Mouse (Mus musculus): ENCODE results near the gene Fut7.

The Fut7 gene

DNA sequence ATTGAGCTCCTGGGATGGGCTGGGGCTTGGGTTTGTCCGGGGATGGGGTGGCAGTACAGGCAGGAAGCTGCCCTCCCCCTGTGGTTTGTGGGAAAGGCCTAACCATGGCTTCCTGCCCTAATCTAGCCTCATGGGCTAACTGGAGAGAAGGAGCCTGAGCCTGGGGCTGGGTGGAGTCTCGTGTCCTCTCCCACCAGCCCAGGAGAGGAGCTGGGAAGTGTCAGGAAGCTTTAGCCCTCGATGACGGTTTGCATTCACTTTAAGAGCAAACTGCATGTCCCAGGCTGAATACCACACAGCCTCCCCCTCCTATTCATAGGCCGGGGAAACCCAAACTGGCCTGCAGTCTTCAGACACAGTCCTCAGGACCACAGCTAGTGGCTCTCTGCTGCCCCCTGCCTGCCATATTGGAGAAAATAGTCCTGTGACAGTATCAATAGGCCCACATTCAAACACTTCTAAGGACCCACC, 3.7 kb downstream of the Fut7 start:
- no peak for DNase-seq

DNA sequence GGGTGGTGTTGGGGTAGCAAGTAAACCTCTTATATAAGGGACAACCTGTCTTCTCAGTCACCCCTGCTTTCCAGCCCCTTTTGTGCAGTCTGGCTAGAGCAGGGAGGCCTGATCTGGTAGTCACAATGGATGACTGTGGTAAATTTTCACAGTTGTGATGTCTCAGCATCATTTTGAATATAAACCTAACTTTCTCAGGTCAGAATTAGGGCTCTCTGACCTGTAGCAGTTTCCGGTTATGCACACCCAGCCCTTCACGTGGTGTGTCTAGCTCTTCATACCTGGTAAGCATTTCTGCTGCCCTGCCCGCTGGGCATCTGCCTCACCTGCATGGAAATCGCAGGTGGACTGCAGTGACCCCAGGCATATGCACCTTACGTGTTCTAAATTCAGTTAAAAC, 4.2 kb downstream of the Fut7 start:
- no peak for DNase-seq

- peak; percentile 99 for DNase-seq
These were observed 5.6 kb downstream of the Fut7 start, which contains the start of gene Abca2 for GRCm38 (mm10) chr2:25428442-25429236. Gene Abca2 (plus strand): TSS chr2:25428703.

GRCm38 (mm10) chr2:25429435-25430180, 6.5 kb downstream of the Fut7 start:
- DNase-seq = peak; percentile 89

GRCm38 (mm10) chr2:25430395-25431233, 7.5 kb downstream of the Fut7 start:
- peak; percentile 90 for DNase-seq

GRCm38 (mm10) chr2:25431308-25431855, 8.3 kb downstream of the Fut7 start:
- DNase-seq = peak; percentile 86

DNA sequence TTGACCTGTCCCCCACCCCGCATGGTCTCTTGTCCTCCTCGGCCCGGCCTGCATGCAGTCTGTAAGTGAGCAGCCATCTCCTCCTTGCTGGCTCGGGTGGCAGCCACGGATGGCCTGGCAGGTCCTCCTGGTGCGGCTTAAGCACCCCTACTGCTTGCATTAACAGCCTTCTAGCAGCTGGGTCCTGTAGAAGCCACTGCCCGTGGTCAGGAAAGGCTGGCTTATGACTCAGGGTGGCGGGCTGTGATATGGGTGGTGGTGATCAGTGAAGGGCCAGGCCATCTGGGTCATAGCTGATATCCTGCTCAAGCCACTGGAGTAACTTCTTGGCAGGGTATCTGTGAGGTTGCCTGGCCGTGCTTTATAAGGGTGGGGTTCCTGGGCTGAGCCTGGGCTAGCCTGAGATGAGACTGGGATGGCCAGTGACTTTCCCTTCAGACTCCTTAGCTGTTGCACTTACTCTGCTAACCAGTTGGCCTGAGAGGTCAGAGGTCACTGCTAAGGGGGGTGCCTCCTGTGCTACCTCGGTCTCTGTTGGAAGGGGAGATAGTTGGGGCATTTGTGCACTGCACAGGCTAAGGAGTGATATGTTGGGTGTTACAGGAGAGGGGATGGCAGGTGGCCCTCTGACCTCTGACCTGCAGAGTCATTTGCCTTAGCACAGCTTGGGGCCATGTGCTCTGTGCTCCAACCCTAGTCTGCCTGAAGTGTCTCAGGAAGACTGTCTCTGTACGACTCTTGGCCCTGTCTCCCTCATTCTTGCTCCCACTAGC, 9.4 kb downstream of the Fut7 start:
- peak; percentile 87 for DNase-seq

DNA sequence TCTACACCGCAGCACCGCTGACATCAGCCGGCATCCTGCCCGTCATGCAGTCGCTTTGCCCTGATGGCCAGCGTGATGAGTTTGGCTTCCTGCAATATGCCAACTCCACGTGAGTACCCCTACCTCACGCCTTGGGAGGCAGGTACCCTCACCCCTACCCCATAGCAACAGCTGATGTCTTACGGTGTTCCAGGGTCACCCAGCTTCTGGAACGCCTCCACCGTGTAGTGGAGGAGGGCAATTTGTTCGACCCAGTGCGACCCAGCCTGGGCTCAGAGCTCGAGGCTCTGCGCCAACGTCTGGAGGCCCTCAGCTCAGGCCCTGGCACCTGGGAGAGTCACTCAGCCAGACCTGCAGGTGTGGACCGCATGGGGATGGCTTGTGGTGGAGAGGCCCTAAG, 10.0 kb downstream of the Fut7 start:
- peak; percentile 82 for DNase-seq

GRCm38 (mm10) chr2:25434292-25434691, 11.2 kb downstream of the Fut7 start:
- DNase-seq = peak; percentile 88

- peak; percentile 85 for DNase-seq
These were observed 13.3 kb downstream of the Fut7 start for GRCm38 (mm10) chr2:25436286-25436820.

- no peak for DNase-seq
These were observed 18.0 kb downstream of the Fut7 start for GRCm38 (mm10) chr2:25441067-25441466.

DNA sequence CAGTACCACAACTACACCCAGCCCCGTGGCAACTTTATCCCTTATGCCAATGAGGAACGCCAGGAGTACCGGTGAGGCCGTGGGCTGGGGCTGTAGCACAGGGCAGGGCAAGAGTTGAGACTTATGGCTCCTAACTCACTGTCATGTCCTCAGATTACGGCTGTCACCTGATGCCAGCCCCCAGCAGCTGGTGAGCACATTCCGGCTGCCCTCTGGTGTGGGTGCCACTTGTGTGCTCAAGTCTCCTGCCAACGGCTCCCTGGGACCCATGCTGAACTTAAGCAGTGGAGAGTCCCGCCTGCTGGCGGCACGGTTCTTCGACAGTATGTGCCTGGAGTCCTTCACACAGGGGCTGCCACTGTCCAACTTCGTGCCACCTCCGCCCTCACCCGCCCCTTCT, 19.6 kb downstream of the Fut7 start:
- DNase-seq = no peak

DNA sequence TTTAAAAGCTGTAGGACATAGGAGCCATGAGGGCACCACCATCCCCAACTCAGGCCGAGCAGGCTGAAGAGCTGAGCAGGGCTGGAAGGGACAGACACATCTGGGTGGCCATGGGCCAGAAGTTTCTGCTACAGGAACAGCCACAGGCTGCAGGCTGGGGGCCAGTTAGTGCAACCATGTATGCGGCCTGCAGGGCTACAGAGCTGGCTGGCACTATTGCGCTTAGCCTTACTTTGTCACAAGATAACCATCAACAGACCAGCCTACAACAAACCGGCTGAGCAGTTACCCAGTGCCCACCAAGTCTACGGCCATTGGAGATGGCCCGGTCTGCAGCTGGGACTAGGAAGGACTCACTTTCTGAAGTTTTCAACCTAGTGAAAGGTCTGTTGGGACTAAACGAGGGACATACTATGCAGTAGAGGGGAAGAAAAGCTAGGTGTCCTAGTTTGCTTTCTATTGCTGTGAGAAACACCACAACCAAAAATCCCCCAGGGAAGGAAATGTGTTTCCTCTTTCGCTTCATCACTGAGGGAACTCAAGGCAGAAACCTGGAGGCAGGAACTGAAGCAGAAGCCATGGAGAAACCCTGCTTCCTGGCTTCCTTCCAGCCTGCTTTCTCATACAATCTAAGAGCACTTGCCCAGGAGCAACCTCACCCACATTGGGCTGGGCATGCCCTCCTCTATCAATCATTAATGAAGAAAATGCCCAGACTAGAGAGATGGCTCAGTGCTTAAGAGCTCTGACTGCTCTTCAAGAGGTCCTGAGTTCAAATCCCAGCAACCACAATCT, 28.0 kb downstream of the Fut7 start:
- DNase-seq = no peak

DNA sequence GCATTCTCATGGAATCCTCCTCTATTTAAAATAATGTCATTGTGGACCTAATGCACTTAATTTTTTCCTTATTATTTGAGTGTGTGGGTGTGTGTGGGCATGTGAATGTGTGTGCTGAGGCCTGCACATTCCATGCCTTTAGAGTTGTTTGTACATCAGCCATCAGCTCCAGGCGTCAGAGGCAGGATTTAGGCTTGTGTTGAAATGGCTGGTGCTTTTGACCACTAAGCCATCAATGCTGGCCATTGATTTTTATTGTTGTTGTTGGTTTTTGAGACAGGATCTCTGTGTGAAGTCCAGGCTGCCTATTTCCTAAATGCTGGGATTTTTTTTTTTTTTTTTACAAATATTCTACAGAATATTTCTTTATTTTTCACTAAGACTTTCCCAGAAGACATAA, 29.9 kb downstream of the Fut7 start:
- DNase-seq = no peak

DNA sequence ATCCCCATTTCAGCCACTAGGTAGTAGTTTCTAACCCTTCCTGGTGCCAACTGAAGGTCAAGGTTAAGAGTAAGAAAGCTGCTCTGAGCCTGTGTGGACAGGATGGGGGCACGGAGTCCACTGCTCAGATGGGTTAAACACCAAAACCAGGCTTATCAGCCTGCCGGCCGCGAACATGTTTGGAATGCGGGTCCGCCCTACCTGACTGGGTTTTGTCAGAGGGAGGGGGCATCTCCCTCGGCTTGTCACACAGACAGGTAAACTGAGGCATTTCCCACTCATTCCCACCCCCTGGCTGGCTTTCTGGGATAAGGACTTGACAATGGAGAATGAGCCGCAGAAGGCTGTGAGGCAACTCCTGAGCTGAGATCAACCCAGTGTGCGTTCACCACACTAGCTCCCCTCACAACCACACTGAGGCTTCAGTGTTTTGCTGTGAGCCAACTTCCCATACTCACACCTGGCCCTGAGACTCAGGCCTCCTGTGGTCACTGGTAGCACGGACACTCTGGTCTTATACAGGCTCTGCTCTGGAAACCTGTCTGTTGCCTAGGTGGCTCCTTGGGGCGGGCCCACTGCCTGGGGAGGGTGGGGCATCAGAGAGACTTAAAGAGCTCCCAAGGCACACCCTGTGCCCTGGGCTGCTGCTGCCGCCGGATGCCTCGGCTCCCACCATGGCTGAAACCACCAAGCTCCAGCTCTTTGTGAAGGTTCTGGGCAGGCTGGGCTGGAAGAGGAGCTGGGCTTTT, 33.3 kb downstream of the Fut7 start, which contains the start of gene Clic3:
Gene Clic3, plus strand, starts transcription at position 634 of the 749 bp plus-strand sequence.
- no peak for DNase-seq

DNA sequence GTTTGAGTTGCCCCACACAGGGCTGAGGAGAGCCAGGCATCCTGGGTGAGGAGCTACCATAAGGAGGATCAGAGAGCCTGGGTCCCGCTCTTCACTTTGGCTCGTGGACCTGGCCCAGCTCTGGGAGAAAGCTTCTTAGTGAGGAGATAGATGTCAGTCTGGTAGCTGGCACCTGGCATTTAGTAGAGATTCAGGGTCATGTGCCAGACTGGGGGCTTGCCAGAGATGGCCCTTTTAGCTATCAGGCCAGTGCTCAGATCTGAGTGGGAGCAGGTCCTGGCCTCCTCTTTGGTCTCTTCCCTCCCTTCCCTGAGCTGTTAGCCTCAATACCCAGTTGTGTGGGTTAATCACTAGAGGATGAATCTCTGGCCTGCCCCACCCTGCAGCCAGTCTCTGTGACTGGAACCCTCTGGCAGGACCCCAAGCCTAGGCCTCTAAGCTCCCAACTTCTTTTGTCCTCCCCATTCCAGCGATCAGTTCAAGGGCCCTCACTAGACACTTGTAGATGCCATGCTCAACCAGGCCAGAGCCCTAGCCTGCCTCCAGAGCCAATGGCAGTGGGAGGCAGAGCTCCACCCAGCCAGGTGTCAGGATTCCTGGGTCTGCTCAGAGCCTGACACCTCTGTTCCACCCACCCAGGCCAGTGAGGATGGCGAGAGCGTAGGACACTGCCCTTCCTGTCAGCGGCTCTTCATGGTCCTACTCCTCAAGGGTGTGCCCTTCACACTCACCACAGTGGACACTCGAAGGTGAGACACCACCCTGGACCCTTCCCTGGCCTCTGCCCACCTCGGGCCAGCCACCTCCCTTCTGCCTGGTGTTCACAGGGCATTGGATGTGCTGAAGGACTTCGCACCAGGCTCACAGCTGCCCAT, 34.2 kb downstream of the Fut7 start:
- DNase-seq = no peak

DNA sequence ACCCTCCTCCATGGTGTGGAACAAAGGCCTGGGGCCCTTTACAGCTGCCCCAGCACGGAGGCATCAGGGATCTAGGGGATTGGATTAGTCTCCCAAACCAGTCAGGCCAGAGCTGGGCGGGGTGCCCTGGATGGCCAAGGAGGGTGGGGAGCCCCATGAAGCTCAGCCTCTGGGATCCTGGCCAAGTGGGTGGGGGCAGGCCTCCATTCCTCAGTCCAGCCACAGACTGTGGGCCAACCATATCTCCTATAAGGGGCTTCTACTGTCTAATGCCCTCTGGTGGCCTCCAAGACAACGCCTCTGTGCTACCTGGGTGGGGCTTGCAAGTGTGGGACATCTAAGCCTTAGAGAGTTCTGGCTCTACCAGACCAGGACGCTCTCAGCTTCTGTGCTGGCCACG, 35.8 kb downstream of the Fut7 start:
- DNase-seq = peak; percentile 95

DNA sequence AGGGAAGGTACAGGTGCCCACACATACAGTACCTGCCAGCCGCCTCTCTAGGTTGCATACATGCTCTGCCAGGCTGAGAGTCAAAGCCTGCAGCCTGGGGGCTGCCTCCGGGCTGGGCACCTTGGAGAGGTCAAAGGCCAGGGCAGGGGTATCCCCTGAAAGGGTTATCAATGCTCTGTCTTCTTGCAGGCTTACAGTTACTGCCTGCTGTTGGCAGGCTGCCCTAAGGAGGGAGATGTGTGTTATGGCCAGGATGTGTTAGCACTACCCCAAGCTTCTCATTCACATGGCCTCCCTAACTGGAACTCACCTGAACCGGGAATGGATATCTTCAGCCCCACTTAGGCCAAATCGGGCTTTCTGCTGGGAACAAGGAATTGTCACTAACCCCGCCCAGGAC, 37.1 kb downstream of the Fut7 start:
- DNase-seq = no peak
